Mouse (Mus musculus): Measurements from ENCODE around the gene Plk3. TPM values are rescaled to one million over a fixed set of nuclear protein-coding genes. Genes with fewer than 3 reads are reported as not detected.

The Plk3 gene
- total RNA-seq, 4 experiments from 2014 or later, result 9.0 to 10.0 (median 9.6) TPM

DNA sequence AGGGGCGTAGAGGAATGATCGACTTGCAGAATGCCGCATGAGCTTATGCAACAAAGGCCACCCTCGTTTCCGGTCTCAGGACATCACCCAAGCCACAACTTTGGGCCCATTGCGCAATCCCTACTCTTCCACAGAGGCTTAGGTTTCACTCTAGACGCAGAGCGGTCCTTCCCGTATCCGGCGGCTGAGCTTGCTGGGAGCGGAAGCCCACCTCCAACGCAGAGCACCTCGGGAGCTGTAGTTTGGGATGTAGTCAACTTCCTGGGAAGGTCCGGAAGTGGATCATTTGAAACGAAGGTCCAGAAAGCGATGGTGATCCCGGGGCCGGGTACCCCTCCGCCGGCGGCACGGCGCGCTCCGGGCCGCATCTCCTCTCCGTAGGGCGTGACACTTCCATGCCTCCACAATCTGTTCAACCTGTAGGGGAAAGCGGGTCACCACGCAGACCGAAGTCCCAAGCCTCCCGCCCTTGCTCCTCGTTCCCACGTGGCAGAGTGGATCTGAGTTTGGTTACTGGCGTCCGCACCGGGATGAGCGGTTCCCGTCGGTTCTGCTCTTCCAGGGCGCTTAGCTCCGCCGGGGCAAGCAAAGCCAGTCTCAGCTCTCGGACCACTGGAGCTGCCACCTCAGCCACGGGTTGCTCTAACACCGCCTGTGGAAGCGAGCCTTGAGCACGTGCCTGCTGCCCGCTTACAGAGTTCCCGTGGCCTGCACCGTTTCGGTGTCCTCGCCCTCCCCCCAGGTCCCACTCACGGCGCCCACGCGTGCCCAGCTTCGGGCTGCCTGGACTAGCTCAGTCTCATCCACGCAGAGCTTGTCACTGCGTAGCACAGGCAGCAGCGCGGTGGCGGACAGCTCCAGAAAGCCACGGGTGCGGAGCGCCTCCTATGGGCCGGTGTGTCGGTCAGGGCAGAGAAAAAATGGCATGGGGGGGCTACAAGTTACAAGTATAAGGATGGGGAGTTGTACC, 13.0 kb downstream of the Plk3 start:
- peak; percentile 94 to 96 for DNase-seq (ENCODE audit: low spot score in 2 of 2)

DNA sequence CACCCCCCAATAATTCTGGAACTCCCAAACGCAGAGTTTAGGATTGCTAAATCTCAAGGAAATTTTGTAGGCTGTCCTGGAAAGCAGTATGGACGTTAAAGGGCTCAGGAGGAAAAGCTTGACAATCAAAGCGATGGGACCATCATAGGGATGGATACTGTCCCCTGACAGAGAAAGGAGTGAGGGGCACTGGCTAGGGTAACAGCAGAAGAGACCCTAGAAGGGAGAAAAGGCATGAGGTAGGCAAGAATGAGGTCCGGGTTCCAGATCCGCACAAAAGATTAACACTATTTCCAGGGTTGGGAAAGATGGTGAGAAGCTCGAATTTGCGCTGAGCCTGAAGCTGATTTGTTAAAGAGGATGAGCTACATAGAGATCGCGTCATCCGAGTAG, 13.7 kb downstream of the Plk3 start:
- DNase-seq (ENCODE audit: low spot score in 2 of 2), result no peak

DNA sequence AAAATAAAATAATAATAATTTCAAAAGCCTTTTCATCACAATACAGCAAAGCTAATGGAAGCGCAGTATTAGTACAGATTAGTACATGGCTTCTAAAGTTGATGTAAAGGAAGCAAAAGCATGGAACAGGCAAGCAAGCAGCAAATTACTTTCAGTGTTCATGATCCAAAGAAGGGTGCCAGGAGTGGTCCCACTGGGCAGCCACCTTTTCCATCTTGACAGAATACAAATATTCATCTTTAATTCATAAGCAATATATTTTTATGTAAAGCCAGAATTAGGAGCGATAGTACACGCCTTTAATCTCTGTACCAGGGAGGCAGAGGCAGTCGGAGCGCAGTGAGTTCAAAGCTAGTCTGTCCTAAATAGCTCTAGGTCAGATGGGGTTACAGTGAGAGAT, 14.1 kb downstream of the Plk3 start:
- DNase-seq (ENCODE audit: low spot score in 2 of 2), result no peak

DNA sequence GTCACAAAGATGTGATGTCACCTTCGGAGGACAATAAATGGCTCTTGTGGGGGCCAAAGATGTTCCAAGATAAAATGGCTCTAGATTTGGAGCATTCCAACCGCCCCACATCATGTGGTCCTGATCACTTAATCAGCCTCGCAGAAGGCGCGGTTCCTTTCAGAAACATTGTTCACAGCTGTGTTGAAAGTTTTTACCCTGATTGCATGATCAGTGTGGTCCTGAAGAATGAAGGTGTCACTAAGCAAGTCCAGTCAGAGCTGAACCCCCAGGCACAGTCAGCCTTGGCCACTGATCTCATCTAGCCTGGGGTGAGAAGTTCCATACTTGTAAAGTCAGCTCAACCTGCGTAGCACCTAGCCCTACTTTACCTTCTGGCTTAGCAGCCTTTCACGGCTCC, 15.8 kb downstream of the Plk3 start:
- no peak for DNase-seq (ENCODE audit: low spot score in 2 of 2)

DNA sequence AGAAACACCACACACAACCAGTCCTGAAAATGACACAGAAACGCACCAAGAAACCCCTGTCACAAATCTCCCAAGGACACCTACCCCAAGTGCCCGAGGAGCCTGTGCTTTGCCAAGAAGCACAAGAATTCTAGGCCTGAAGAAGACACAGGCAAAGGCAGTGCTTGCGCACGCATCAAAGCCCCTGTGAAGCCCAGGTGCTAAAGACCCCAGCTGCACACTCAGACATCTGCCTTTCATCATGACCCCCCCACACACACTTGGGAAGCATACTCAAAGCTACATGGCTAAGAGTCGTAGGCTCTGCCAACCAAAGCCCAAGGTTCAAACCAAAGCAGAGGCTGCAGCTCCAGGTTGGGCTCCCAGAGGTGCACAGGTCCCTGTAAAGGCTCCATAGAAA, 18.2 kb downstream of the Plk3 start:
- no peak for DNase-seq (ENCODE audit: low spot score in 2 of 2)

DNA sequence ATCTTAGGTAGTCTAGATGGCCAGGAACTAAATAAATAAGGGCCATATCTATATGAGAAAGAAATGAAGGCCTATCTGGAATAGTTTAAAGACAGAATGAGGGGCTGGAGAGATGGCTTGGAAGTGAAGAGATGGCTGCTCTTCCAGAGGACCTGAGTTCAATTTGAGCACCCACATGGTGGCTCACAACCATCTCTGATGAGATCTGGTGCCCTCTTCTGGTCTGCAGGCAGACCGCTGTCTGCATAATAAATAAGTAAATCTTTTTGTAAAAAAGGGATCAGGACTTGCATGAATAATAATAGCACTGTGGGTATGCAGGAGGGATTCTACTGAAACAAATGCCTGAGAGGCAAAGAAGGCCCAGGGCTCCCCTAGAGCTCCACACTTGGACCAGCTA, 20.5 kb downstream of the Plk3 start:
- no peak for DNase-seq (ENCODE audit: low spot score in 2 of 2)

DNA sequence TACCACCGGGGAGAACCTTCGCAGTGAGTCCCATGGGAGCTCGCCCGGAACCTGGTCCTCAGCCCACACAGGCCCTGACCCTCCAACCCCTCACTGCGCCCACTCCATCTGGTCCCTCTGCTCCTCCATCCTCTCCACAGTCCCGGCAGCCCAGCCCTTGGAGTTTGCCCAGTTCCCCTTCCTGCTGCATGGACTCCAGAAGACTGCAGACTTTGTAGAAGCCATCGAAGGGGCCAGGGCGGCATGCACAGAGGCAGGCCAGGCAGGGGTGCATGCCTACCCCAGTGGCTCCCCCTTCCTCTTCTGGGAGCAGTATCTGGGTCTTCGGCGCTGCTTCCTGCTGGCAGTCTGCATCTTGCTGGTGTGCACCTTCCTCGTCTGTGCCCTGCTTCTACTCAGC, 22.8 kb downstream of the Plk3 start:
- no peak for DNase-seq (ENCODE audit: low spot score in 2 of 2)

DNA sequence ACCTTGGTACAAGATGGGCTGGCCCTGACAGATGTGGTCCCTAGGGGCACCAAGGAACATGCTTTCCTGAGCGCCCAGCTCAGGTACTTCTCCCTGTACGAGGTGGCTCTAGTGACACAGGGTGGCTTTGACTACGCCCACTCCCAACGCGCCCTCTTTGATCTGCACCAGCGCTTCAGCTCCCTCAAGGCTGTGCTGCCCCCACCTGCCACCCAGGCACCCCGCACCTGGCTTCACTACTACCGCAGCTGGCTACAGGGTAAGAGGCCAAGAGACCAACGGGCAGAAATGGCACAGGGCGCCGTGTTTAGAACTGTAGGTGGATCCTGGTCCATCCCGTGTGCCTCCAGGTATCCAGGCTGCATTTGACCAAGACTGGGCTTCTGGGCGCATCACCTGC, 23.5 kb downstream of the Plk3 start:
- no peak for DNase-seq (ENCODE audit: low spot score in 2 of 2)

DNA sequence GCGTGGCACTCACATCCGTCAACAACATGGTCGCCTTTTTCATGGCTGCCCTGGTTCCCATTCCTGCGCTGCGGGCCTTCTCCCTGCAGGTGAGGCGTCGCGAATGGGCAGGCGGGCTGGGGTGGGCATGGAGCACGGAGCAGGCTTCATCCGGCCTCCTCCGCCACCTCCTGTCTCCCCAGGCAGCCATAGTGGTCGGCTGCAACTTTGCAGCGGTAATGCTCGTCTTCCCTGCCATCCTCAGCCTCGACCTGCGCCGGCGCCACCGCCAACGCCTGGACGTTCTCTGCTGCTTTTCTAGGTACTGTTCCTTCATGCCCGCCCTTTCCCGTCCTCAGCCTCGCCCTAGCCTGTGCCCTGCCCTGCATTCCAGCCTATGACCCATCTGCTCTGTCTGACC, 24.4 kb downstream of the Plk3 start:
- no peak for DNase-seq (ENCODE audit: low spot score in 2 of 2)

DNA sequence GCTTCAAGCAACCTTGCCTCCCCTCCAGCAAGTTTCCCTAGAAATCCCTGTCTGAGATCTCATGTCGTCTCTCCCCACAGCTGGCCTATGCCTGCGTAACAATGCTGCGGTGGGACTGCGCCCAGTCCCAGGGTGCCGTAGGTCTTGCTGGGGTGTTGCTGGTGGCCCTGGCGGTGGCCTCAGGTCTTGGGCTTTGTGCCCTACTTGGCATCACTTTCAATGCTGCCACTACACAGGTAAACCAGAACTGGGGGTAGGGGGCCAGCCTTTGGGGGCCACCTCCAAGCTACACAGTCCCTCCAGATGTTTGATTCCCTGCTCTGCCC, 25.3 kb downstream of the Plk3 start:
- DNase-seq (ENCODE audit: low spot score in 2 of 2), result no peak

DNA sequence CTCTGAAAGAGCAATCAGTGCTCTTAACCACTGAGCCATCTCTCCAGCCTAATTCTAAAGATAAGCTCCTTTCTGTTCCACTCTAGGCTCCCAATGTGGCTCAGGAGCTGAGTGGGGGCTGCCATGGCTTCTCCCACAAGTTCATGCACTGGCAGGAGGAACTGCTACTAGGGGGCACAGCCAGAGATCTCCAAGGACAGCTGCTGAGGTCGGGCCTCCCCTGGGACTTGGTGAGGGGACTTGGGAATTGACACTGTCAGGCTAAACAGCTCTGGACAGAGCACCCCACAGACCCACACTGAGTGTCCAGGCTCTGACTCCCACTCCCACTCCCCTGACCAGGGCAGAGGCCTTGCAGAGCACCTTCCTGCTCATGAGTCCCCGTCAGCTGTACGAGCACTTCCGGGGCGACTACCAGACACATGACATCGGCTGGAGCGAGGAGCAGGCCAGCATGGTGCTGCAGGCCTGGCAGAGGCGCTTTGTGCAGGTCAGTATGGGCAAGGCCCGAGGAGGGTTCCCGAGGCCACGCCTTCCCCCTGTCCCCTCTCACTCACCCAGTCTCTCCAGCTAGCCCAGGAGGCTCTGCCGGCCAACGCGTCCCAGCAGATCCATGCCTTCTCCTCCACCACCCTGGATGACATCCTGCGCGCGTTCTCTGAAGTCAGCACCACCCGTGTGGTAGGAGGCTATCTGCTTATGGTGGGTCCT, 25.8 kb downstream of the Plk3 start:
- no peak for DNase-seq (ENCODE audit: low spot score in 2 of 2)

DNA sequence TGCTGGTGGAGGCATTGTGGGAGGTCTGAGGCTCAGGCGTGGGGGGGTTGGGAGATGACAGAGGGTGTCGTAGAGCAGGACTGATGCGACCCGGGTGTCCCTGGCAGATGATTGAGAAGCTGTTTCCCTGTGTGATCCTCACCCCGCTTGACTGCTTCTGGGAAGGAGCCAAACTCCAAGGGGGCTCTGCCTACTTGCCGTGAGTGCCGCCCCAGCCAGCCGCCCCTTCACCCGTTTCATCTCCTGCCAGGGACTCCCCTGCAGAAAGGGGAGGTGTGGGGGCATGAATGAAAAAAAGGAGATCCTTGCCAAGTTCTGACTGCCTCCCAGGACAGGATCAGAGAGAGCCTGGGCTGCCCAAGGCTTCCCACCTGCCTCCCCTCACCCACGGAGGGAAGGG, 28.6 kb downstream of the Plk3 start:
- no peak for DNase-seq (ENCODE audit: low spot score in 2 of 2)

DNA sequence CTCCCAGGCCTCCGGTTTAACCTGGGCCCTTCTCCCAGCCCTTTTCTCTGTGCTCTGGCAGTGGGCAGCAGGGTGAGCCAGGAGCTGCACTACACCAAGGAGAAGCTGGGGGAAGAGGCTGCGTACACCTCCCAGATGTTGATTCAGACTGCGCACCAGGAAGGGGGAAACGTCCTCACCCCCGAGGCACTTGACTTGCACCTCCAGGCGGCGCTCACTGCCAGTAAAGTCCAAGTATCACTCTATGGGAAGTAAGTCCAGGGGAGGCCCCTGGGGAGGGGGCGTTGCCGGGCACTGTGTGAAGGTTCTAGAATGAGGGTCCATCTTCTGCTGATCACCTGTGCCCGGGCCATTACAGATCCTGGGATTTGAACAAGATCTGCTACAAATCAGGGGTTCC, 29.1 kb downstream of the Plk3 start:
- no peak for DNase-seq (ENCODE audit: low spot score in 2 of 2)

DNA sequence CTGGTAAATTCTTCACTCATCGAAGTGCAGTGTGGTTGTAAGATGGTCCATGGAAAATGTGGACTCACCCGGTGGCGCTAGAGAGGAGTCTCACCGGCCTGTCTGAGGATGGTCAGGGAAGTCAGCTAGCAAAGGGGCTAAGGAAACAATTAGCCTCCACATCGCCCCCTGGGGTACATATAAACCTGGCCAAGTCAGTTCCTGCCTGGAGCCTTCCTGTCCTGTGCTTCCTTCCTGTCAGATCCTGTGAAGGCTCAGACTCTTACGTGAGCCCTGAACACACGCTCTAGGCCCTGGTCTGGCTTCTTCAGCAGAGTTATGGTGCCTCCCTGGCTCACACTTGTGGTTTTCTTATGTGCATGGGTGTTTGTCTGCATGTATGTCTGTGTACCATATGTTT, 32.5 kb downstream of the Plk3 start:
- no peak for DNase-seq (ENCODE audit: low spot score in 2 of 2)

DNA sequence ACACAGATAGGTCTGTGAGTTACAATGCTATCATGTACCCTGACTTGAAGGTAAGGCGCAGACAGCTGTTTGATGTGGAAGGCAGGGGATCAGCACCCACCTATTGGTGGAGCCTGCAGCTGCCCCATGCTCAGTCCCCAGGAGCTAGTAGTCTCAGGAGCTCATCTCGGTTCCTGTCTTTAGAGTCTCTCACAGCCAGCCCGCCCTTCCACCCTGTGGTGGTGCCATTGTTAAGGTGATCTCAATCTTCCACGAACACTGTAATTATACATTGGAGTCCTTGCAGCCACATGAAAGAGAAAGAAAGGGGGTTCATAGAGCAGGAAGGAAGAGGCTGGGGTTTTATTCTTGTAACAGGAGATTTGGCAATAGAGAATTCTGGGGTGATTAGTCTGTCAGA, 33.7 kb downstream of the Plk3 start:
- no peak for DNase-seq (ENCODE audit: low spot score in 2 of 2)

DNA sequence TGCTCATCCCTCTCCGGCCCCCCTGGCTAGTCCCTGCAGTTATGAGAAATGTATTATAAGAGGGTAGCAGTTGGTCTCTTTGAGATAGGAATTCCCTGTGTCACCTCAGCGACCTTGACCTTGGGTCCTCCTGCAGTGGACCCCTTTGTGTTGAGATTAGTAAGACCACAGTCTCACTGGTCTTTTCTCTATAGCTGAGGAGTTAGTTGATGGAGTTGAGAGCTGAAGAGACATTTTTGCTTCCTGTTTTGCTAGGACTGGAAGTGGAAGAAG, 35.1 kb downstream of the Plk3 start:
- DNase-seq (ENCODE audit: low spot score in 2 of 2), result no peak

DNA sequence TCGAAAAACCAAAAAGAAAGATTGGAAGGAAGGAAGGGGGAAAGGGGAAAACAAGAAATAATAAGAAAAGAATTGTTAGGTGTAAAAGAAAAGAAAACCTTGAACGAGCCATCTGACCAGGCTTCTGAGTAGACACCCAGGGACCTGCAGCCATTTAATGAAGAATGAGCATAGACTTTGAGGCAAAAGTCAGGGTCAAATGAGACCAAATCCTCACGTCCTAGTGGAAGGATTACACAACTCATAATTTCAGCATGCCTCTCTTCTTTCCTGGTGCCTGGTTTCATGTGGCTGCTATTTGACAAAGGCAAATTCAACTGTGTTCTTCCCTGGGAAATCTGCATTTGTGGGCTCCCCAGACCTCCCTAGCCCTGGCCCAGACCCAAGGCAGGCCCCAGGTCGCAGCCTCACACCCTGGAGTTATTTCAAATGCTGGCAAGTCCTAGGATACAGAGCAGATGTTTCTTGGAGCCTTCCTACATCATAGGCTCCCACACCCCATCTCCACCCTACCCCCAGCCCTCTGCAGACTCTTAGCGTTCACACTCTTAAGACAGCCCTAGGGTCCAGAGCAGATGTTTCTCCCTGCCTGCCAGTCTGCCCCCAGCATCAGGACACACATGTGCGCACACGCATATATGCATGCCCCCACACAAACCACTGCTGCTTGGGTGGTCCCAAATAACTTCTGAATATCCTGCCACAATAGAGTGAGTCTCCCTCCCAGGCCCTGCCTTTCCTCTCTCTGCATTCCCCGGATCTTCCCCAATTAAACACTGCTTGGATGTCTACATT, 35.6 kb downstream of the Plk3 start:
- DNase-seq (ENCODE audit: low spot score in 2 of 2), result no peak

DNA sequence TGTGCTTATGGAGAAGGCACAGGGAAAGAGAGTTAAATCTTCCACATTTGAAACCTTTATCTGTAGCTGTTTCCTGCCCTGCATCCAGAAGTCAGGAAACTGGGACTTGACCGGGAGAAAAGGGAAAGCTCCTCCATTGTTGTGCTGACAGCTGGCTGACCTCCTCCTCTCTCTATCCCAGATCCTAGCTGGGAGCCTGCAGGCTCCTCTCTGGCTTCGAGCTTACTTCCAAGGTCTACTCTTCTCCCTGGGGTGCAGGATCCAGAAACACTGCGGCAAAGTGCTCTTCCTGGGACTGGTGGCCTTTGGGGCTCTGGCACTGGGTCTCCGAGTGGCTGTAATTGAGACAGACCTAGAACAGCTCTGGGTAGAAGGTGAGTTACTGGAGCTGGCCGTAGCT, 37.1 kb downstream of the Plk3 start:
- DNase-seq (ENCODE audit: low spot score in 2 of 2), result no peak

DNA sequence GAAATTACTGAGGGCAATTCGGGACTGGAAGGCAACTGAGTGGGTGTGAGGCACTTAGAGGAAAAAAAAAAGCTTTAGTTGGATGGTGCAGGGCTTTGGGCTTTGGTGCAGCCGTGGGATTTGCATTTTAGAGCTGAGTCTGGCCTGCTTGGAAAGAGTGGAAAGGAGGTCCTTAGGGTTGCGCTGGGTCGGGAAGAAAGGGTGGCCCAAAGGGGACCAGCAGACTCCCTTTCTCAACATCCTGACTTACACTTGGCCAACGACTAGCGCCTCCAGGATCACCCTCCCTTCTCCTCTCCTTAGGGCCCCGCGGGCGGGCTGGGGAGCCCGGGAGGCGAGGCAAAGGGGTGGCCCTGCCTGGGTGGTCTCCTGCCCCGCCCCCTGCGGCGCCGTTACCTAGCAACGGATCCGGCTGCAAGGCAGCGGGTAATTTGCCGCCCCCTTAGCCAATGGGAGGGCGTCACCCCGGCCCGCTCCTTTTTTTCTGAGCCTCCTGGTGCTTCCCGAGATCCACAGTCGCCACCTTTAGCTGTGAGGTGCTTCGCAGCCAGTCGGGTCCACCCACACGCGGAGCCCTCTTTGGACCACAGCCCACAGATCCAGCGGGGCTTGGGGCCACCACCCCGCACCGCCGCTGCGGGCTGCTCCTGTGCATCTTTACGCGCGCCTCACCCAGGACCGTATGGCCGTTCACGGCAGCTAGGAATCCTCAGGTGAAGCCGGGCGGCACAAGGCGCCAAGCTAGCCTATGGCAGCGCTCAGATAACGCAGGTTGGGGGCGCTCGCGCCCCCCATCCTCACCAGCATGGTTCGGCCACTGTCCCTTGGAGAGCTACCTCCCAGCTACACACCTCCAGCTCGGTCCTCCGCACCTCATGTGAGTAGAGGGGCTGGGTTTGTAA, 38.0 kb downstream of the Plk3 start, which contains the start of gene Ptch2:
Gene Ptch2 (plus strand): TSS at position 525 of the 902 bp plus-strand sequence.
- DNase-seq (ENCODE audit: low spot score in 2 of 2), result peak; percentile 20 to 28

DNA sequence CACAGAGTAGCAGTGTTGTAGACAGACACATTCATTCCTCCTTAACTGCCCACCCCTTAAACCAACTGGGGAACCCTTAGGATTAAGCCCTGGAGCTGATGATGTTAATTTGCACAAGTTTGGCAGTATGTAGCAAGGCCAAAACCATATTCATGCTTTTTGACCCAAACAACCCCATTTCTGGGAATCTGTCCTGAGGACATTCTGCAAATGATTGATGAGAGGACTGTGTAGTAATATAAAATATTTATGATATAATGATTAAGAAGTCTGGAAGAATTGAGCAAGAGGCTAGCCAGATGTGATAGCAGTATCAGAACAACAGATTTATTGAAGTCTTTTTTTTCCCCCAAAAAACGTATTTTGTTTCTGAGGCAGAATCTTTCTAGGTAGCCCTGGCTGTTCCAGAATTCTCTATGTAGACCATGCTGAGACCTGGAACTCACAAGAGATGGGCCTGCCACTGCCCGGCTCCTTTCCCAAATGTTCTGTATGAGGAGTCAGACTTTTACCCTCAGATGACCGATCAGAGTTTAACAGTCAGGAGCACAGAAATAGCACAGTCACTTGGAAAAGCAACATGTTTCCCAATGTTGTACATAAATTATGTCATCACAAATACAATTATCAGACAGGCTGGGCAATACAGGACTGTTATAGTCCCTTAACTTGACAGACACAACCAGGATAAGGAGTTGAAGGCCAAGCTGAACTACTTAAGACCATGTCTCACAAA, 39.0 kb downstream of the Plk3 start:
- DNase-seq (ENCODE audit: low spot score in 2 of 2), result no peak

DNA sequence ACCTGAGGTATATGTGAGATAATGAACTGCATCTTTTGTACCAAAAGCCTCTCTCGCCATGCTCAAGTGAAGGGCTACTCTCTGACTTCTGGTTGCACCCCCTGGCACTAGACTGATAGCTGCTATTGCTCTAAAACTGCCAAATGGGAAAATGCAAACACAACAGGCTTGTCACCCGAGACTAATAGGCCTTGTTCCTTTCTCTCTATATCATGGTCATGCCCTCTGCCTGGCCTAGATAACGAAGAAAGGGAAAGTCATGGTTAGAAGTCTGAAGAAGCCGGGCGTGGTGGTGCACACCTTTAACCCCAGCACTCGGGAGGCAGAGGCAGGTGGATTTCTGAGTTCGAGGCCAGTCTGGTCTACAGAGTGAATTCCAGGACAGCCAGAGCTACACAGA, 43.2 kb downstream of the Plk3 start:
- no peak for DNase-seq (ENCODE audit: low spot score in 2 of 2)
